ENCODE assay signal across 23 mouse cellular contexts in the genomic region with DNA sequence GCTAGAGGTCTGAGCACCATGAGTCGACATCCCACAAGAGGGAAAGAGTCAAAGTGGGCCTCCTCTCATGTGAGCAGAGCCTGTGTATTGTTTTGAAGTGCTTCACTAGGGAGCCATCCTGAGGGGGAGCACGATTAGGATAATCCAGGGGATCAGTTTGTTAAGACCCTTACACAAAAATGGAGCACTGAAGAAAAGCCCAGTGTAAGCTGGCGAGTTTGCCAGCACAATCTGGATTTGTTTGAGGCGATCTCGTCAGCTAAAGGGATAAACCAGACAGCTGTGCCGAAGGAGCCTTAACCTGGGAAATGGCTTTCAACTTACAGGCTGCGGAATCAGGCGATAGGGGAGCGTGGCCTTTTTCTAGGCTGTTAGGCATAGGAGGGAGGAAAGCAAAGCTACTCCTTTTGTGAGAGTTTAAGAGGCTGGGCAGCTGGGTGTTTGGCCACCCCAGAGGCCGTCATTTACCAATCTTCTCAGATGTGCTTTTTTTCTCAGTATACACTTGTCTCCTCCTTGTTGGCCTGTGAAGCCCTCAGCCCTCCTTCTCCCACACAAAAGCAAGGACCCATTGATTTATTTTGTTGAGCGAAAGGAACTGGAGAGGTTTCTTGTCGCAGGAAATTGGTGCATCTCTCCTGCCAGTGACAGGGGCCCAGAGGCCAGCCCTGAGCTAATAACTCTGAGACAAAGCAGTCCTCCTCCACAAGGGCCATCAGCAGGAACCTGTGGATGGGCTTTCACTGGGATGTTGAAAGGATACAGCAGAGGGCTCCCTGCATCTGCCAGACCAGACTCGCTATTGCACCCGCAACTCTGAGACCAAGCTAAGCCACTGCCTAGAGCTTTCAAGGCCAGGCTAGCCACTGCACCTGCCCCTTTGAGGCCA.
DNase-seq lines count a peak whose midpoint lies in the region; ATAC-seq and TF ChIP-seq lines count a peak whose summit lies in the region.
"Had no signal": no experiment of that assay in that cellular context is flagged by ENCODE, and none has a peak within 500 bp of the region (broad histone marks: within the 10 kb centered on the region; RNA-seq: fewer than 3 reads in every experiment).

No protein-coding gene starts in this region.

- no peak for TF ChIP-seq POLR2A in kidney, adult 2 months (IDR thresholded peaks at IDR 0.05; ENCODE audit: low read depth, low read length)

- H3K27ac ChIP-seq in hindbrain, embryonic 10.5 days = peak overlapping the region; percentile 57
- H3K27ac ChIP-seq in hindbrain, embryonic 11.5 days (ENCODE audit: low read depth, low read length) = no peak overlapping the region
- H3K27ac ChIP-seq in kidney, postnatal 0 days = no peak overlapping the region
- H3K27ac ChIP-seq in kidney, adult 2 months (ENCODE audit: insufficient read depth, low read depth, low read length) = no peak overlapping the region
- H3K27ac ChIP-seq: embryonic facial prominence, embryonic 15.5 days; limb, embryonic 12.5 days; macrophage had no signal

- DNase-seq in hindbrain, embryonic 10.5 days (ENCODE audit: low spot score) = no peak
- no peak for DNase-seq in hindbrain, embryonic 11.5 days (ENCODE audit: low spot score)
- peak; percentile 88 for DNase-seq in kidney, postnatal 0 days (ENCODE audit: low spot score)
- DNase-seq in kidney, adult 2 months = no peak
- peak; percentile 74 for DNase-seq in retina, postnatal 1 day
- no peak for DNase-seq in retina, embryonic 14.5 days (ENCODE audit: low spot score)
- DNase-seq in spleen, postnatal 10 days (ENCODE audit: low spot score in 2 of 2) = no peak
- DNase-seq: adrenal gland, postnatal 10 days; cerebellum, adult 18-20 months; cerebellum, postnatal 14 days; gastrocnemius, postnatal 25 days; heart, adult 18-20 months; heart, postnatal 14 days; kidney, postnatal 36 days; liver, postnatal 0 days; thymus, postnatal 14 days had no signal

- H3K9ac ChIP-seq in hindbrain, embryonic 11.5 days (ENCODE audit: low read depth, low read length) = no peak overlapping the region
- H3K9ac ChIP-seq in kidney, postnatal 0 days (ENCODE audit: low read depth, low read length) = no peak overlapping the region
- H3K9ac ChIP-seq: embryonic facial prominence, embryonic 15.5 days; heart, embryonic 12.5 days; limb, embryonic 12.5 days; liver, postnatal 0 days had no signal

- H3K4me3 ChIP-seq in hindbrain, embryonic 10.5 days = no peak overlapping the region
- H3K4me3 ChIP-seq in hindbrain, embryonic 11.5 days (ENCODE audit: low read depth, low read length) = no peak overlapping the region
- H3K4me3 ChIP-seq in kidney, postnatal 0 days (replicated peaks; ENCODE audit: low read depth, low read length) = no peak overlapping the region
- H3K4me3 ChIP-seq in kidney, adult 2 months (ENCODE audit: insufficient read depth, low read depth, low read length) = no peak overlapping the region
- H3K4me3 ChIP-seq: embryonic facial prominence, embryonic 15.5 days; heart, embryonic 12.5 days; limb, embryonic 12.5 days had no signal

- peaks cover 8% of the 10 kb centered on the region for H3K27me3 ChIP-seq in hindbrain, embryonic 10.5 days (ENCODE audit: insufficient read depth, poor library complexity, severe bottlenecking)
- H3K27me3 ChIP-seq in hindbrain, embryonic 11.5 days (ENCODE audit: control insufficient read depth, insufficient read depth, low read length) = no peaks in the 10 kb centered on the region
- H3K27me3 ChIP-seq in kidney, postnatal 0 days (ENCODE audit: insufficient read depth, low read length) = no peaks in the 10 kb centered on the region
- H3K27me3 ChIP-seq in kidney, adult 2 months (replicated peaks; ENCODE audit: control insufficient read depth, insufficient read depth, low read length) = no peaks in the 10 kb centered on the region
- H3K27me3 ChIP-seq: embryonic facial prominence, embryonic 15.5 days; heart, embryonic 12.5 days; limb, embryonic 12.5 days had no signal

- TF ChIP-seq CTCF in kidney, postnatal 0 days (IDR thresholded peaks at IDR 0.05; ENCODE audit: low read depth) = peak; percentile 38; the same call in 1 of the 2 replicates
- no peak for TF ChIP-seq CTCF in kidney, adult 2 months (conservative IDR thresholded peaks at IDR 0.05; ENCODE audit: insufficient read depth, insufficient read length, low read depth, low read length)

- no peak overlapping the region for H3K4me2 ChIP-seq in hindbrain, embryonic 11.5 days (replicated peaks; ENCODE audit: low read depth, low read length)
- no peak overlapping the region for H3K4me2 ChIP-seq in kidney, postnatal 0 days (ENCODE audit: low read length)
- H3K4me2 ChIP-seq: embryonic facial prominence, embryonic 15.5 days; heart, embryonic 12.5 days; limb, embryonic 12.5 days; liver, embryonic 11.5 days had no signal

- 69% methylated on average over 14 of the region's 14 CpGs for WGBS in hindbrain, embryonic 10.5 days
- whole genome bisulfite sequencing in hindbrain, embryonic 11.5 days = 71% methylated on average over 14 of the region's 14 CpGs
- WGBS in kidney, postnatal 0 days = 33% methylated on average over 14 of the region's 14 CpGs
- WGBS in kidney, adult 2 months = 76% methylated on average over 14 of the region's 14 CpGs

- H3K4me1 ChIP-seq in hindbrain, embryonic 10.5 days (replicated peaks) = peaks cover 40% of the 10 kb centered on the region
- no peaks in the 10 kb centered on the region; the same call in none of the 2 replicates for H3K4me1 ChIP-seq in hindbrain, embryonic 11.5 days (replicated peaks; ENCODE audit: control insufficient read depth, insufficient read depth, low read length)
- H3K4me1 ChIP-seq in kidney, postnatal 0 days (replicated peaks; ENCODE audit: insufficient read depth, low read length) = no peaks in the 10 kb centered on the region
- no peaks in the 10 kb centered on the region for H3K4me1 ChIP-seq in kidney, adult 2 months (ENCODE audit: control insufficient read depth, insufficient read depth, low read length)
- H3K4me1 ChIP-seq: embryonic facial prominence, embryonic 15.5 days; limb, embryonic 12.5 days had no signal

- ATAC-seq in hindbrain, embryonic 11.5 days (ENCODE audit: low FRiP score) = no peak
- ATAC-seq in kidney, postnatal 0 days (replicated peaks; ENCODE audit: low FRiP score, low read depth) = peak; percentile 71
- ATAC-seq: intestine, postnatal 0 days; liver, postnatal 0 days; lung, postnatal 0 days had no signal

- H3K36me3 ChIP-seq in hindbrain, embryonic 10.5 days = peaks cover 61% of the 10 kb centered on the region
- H3K36me3 ChIP-seq in hindbrain, embryonic 11.5 days (ENCODE audit: control insufficient read depth, insufficient read depth, low read length) = 0 out of 2 replicates have a peak, but pooled peaks cover 2% of the 10 kb centered on the region
- no peaks in the 10 kb centered on the region for H3K36me3 ChIP-seq in kidney, postnatal 0 days (ENCODE audit: insufficient read depth, low read length)
- H3K36me3 ChIP-seq in kidney, adult 2 months (ENCODE audit: control insufficient read depth, insufficient read depth, low read length) = no peaks in the 10 kb centered on the region; the same call in 1 of the 2 replicates
- H3K36me3 ChIP-seq: heart, embryonic 12.5 days had no signal

- no peaks in the 10 kb centered on the region for H3K9me3 ChIP-seq in hindbrain, embryonic 10.5 days
- no peaks in the 10 kb centered on the region for H3K9me3 ChIP-seq in hindbrain, embryonic 11.5 days (ENCODE audit: control insufficient read depth, low read length)
- H3K9me3 ChIP-seq in kidney, postnatal 0 days (replicated peaks; ENCODE audit: low read length) = no peaks in the 10 kb centered on the region
- H3K9me3 ChIP-seq: embryonic facial prominence, embryonic 15.5 days; heart, embryonic 12.5 days; limb, embryonic 12.5 days had no signal

Comparison
In these comparisons a context has a peak if more than half of its experiments do, and no peak if none do; other contexts are left out.
1. DNase-seq: peak in kidney, postnatal 0 days (single experiment) and retina, postnatal 1 day (single experiment); none in hindbrain, embryonic 10.5 days (single experiment), hindbrain, embryonic 11.5 days (single experiment), kidney, adult 2 months (single experiment), retina, embryonic 14.5 days (single experiment) and spleen, postnatal 10 days (0 of 2).